Mouse (Mus musculus): ENCODE results near the gene Fbln1. TPM values are rescaled to one million over a fixed set of nuclear protein-coding genes. Genes with fewer than 3 reads are reported as not detected.
A peak's percentile ranks its signal among the peaks of the same experiment; 100 is the strongest.
"Not testable (repeated sequence)": the region's sequence is repeated elsewhere in the genome, so short reads cannot be mapped to it uniquely, and the experiment has no call there.

The Fbln1 gene
- polyA plus RNA-seq, 1 experiment, result 10.9 TPM

- Histone ChIP-seq H3K27ac (ENCODE audit: insufficient read depth, low read length) (no peak overlapping the region), H3K4me1 (ENCODE audit: control insufficient read depth, insufficient read depth, low read length) (no peaks in the 10 kb centered on the region), H3K4me3 (ENCODE audit: insufficient read depth, low read length) (no peak overlapping the region)
- TF ChIP-seq POLR2A (IDR thresholded peaks at IDR 0.05; ENCODE audit: extremely low read depth, insufficient read depth, low read length), result no peak
- no peak for TF ChIP-seq CTCF (IDR thresholded peaks at IDR 0.05; ENCODE audit: extremely low read depth, insufficient read depth, low read length)
Measured at GRCm38 (mm10) chr15:85324426-85324825, 118.7 kb downstream of the Fbln1 start.

GRCm38 (mm10) chr15:85327808-85328207 lies 122.1 kb downstream of the Fbln1 start:
- no peak overlapping the region for H3K4me3 ChIP-seq (ENCODE audit: insufficient read depth, low read length)
- H3K27ac ChIP-seq (ENCODE audit: insufficient read depth, low read length), result no peak overlapping the region
- TF ChIP-seq CTCF (IDR thresholded peaks at IDR 0.05; ENCODE audit: extremely low read depth, insufficient read depth, low read length) (no peak), POLR2A (IDR thresholded peaks at IDR 0.05; ENCODE audit: extremely low read depth, insufficient read depth, low read length) (no peak)
- no peaks in the 10 kb centered on the region for H3K4me1 ChIP-seq (ENCODE audit: control insufficient read depth, insufficient read depth, low read length)

- H3K4me3 ChIP-seq (ENCODE audit: insufficient read depth, low read length); H3K4me1 ChIP-seq (ENCODE audit: control insufficient read depth, insufficient read depth, low read length); H3K27ac ChIP-seq (ENCODE audit: insufficient read depth, low read length): not testable (repeated sequence)
- TF ChIP-seq CTCF (IDR thresholded peaks at IDR 0.05; ENCODE audit: extremely low read depth, insufficient read depth, low read length), result 0 out of 2 replicates have a peak, but pooled peaks have one; percentile 5
Measured at GRCm38 (mm10) chr15:85328455-85328854, 122.7 kb downstream of the Fbln1 start.

- no peak overlapping the region for H3K4me3 ChIP-seq (ENCODE audit: insufficient read depth, low read length)
- TF ChIP-seq CTCF (IDR thresholded peaks at IDR 0.05; ENCODE audit: extremely low read depth, insufficient read depth, low read length) (no peak), POLR2A (IDR thresholded peaks at IDR 0.05; ENCODE audit: extremely low read depth, insufficient read depth, low read length) (no peak)
Measured at GRCm38 (mm10) chr15:85329096-85329495, 123.3 kb downstream of the Fbln1 start.

GRCm38 (mm10) chr15:85330024-85330423 lies 124.3 kb downstream of the Fbln1 start:
- Histone ChIP-seq H3K27ac (ENCODE audit: insufficient read depth, low read length) (no peak overlapping the region), H3K4me3 (ENCODE audit: insufficient read depth, low read length) (no peak overlapping the region), H3K4me1 (ENCODE audit: control insufficient read depth, insufficient read depth, low read length) (no peaks in the 10 kb centered on the region)
- TF ChIP-seq CTCF (IDR thresholded peaks at IDR 0.05; ENCODE audit: extremely low read depth, insufficient read depth, low read length) (no peak), POLR2A (IDR thresholded peaks at IDR 0.05; ENCODE audit: extremely low read depth, insufficient read depth, low read length) (no peak)

More at GRCm38 (mm10) chr15:85329096-85329495, 123.3 kb downstream of the Fbln1 start:
- H3K4me1 ChIP-seq (ENCODE audit: control insufficient read depth, insufficient read depth, low read length), result no peaks in the 10 kb centered on the region
- no peak overlapping the region for H3K27ac ChIP-seq (ENCODE audit: insufficient read depth, low read length)

GRCm38 (mm10) chr15:85333511-85333910 lies 127.8 kb downstream of the Fbln1 start:
- not testable (repeated sequence) for H3K27ac ChIP-seq (ENCODE audit: insufficient read depth, low read length); H3K4me3 ChIP-seq (ENCODE audit: insufficient read depth, low read length); H3K4me1 ChIP-seq (ENCODE audit: control insufficient read depth, insufficient read depth, low read length)

GRCm38 (mm10) chr15:85334234-85334633 lies 128.5 kb downstream of the Fbln1 start:
- Histone ChIP-seq H3K27ac (ENCODE audit: insufficient read depth, low read length) (no peak overlapping the region), H3K4me1 (ENCODE audit: control insufficient read depth, insufficient read depth, low read length) (peaks cover 5% of the 10 kb centered on the region)
- no peak for TF ChIP-seq CTCF (IDR thresholded peaks at IDR 0.05; ENCODE audit: extremely low read depth, insufficient read depth, low read length)
- TF ChIP-seq POLR2A (IDR thresholded peaks at IDR 0.05; ENCODE audit: extremely low read depth, insufficient read depth, low read length), result no peak

GRCm38 (mm10) chr15:85335671-85336300 lies 130.0 kb downstream of the Fbln1 start, which contains the start of gene Atxn10:
TSS of gene Atxn10 (plus strand) at chr15:85336245.
- Histone ChIP-seq H3K4me1 (ENCODE audit: control insufficient read depth, insufficient read depth, low read length) (peaks cover 5% of the 10 kb centered on the region), H3K27ac (ENCODE audit: insufficient read depth, low read length) (peak within 1 kb of the TSS; percentile 90), H3K4me3 (ENCODE audit: insufficient read depth, low read length) (peak within 1 kb of the TSS; percentile 72)
- TF ChIP-seq POLR2A (IDR thresholded peaks at IDR 0.05; ENCODE audit: extremely low read depth, insufficient read depth, low read length), result no peak
- TF ChIP-seq CTCF (IDR thresholded peaks at IDR 0.05; ENCODE audit: extremely low read depth, insufficient read depth, low read length), result no peak

More at GRCm38 (mm10) chr15:85334234-85334633, 128.5 kb downstream of the Fbln1 start:
- H3K4me3 ChIP-seq (ENCODE audit: insufficient read depth, low read length), result no peak overlapping the region

Other genes with a start within 250 kb of the Fbln1 start
- gene 5031439G07Rik, start 217.4 kb upstream of the Fbln1 start, polyA plus RNA-seq (2012; rRNA removed), result 69.1 and 69.7 TPM in 2 replicates
- 0.19 TPM in 2 replicates for gene Upk3a, start 188.8 kb upstream of the Fbln1 start, polyA plus RNA-seq (2012; rRNA removed)
- 14.2 and 17.6 TPM in 2 replicates for gene Fam118a, start 177.0 kb upstream of the Fbln1 start, polyA plus RNA-seq (2012; rRNA removed)
- gene Smc1b, start 74.0 kb upstream of the Fbln1 start, polyA plus RNA-seq (2012; rRNA removed), result 0.02 and 0.06 TPM in 2 replicates
- 0.29 TPM in 1 of 2 replicates, not detected in the other for gene Ribc2, start 73.9 kb upstream of the Fbln1 start, polyA plus RNA-seq (2012; rRNA removed)
- gene Atxn10, start 130.3 kb downstream of the Fbln1 start, polyA plus RNA-seq (2012; rRNA removed), result 221 and 234 TPM in 2 replicates

Measured in cortical plate, adult 2 months (tissue).